12 mouse cellular contexts compared by ENCODE assay signal in the genomic region with DNA sequence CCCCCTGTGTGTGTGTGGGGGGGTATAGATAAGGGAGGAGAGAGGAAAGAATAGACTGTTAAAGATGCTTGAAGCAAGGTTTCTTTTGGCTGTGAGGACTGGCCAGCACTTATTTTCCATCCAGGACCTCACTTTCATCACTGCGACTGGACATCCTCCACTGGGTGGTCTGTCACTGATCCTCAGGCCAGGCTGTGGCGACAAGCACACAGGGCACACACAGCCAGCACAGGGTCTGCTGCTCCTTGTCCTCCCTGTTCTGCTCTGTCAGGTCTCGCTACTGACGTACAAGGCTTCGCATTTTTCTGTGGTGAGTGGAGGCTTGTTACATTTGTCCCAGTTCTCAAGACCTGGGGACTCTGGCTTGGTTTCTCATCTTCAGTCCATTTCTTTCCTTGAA.
DNase-seq lines count a peak whose midpoint lies in the region; ATAC-seq and TF ChIP-seq lines count a peak whose summit lies in the region.
"Had no signal": no experiment of that assay in that cellular context is flagged by ENCODE, and none has a peak within 500 bp of the region (broad histone marks: within the 10 kb centered on the region; RNA-seq: fewer than 3 reads in every experiment).

No protein-coding gene starts in this region.

- no peak overlapping the region for H3K4me3 ChIP-seq in lung, adult 2 months (replicated peaks; ENCODE audit: extremely low read depth, low read depth, low read length)
- H3K4me3 ChIP-seq in heart, embryonic 12.5 days: no peak overlapping the region
- H3K4me3 ChIP-seq: embryonic facial prominence, embryonic 15.5 days; left cerebral cortex, adult 2 months had no signal

- H3K9ac ChIP-seq in heart, embryonic 12.5 days: no peak overlapping the region
- H3K9ac ChIP-seq: embryonic facial prominence, embryonic 15.5 days had no signal

- no peaks in the 10 kb centered on the region; the same call in 1 of the 2 replicates for H3K9me3 ChIP-seq in heart, embryonic 12.5 days (replicated peaks)

- no peaks in the 10 kb centered on the region for H3K27me3 ChIP-seq in heart, embryonic 12.5 days (replicated peaks)
- H3K27me3 ChIP-seq: embryonic facial prominence, embryonic 15.5 days had no signal

- H3K4me1 ChIP-seq in lung, adult 2 months (ENCODE audit: control insufficient read depth, insufficient read depth, low read length): peaks cover 12% of the 10 kb centered on the region
- peaks cover 47% of the 10 kb centered on the region for H3K4me1 ChIP-seq in heart, embryonic 12.5 days (replicated peaks)

- TF ChIP-seq POLR2A in lung, adult 2 months (IDR thresholded peaks at IDR 0.05; ENCODE audit: borderline replicate concordance, extremely low read depth, low read depth, low read length): peak; percentile 33; the same call in 1 of the 2 replicates

- H3K27ac ChIP-seq in heart, embryonic 12.5 days (ENCODE audit: poor library complexity, severe bottlenecking): peak overlapping the region; percentile 50
- H3K27ac ChIP-seq: embryonic facial prominence, embryonic 15.5 days; left cerebral cortex, adult 2 months had no signal

- 0 out of 2 replicates have a peak overlapping the region, but pooled peaks have one; percentile 14 for H3K4me2 ChIP-seq in heart, embryonic 12.5 days
- H3K4me2 ChIP-seq: embryonic facial prominence, embryonic 15.5 days had no signal

- ATAC-seq in heart, embryonic 12.5 days (ENCODE audit: insufficient number of reproducible peaks, low FRiP score): peak; percentile 71
- no peak for ATAC-seq in inflammation-experienced regulatory T-cells, adult 6 months
- ATAC-seq: hindbrain, embryonic 16.5 days had no signal

- no peaks in the 10 kb centered on the region for H3K36me3 ChIP-seq in heart, embryonic 12.5 days
- H3K36me3 ChIP-seq: embryonic facial prominence, embryonic 15.5 days had no signal

- no peak for DNase-seq in lung, adult 2 months
- DNase-seq in lung, adult 18-20 months: no peak
- DNase-seq in adrenal gland, postnatal 36 days: peak; percentile 53 to 55
- peak; percentile 32 for DNase-seq in lung, postnatal 36 days
- no peak for DNase-seq in layer of hippocampus, postnatal 10 days (ENCODE audit: low spot score in 2 of 2)
- DNase-seq in layer of hippocampus, postnatal 25 days (ENCODE audit: extremely low spot score in 1 of 2, low spot score in 1 of 2): no peak
- DNase-seq: right cerebral cortex, postnatal 14 days had no signal

- no peak for TF ChIP-seq CTCF in lung, adult 2 months (IDR thresholded peaks at IDR 0.05; ENCODE audit: insufficient read depth, low read length)

- WGBS in lung, adult 2 months: 68% methylated on average over 5 of the region's 5 CpGs
- WGBS in heart, embryonic 12.5 days: 19% methylated on average over 5 of the region's 5 CpGs

Comparison
In these comparisons a context has a peak if more than half of its experiments do, and no peak if none do; other contexts are left out.
1. DNase-seq: peak in adrenal gland, postnatal 36 days (2 of 2) and lung, postnatal 36 days (single experiment); none in lung, adult 2 months (single experiment), lung, adult 18-20 months (0 of 2), layer of hippocampus, postnatal 10 days (0 of 2) and layer of hippocampus, postnatal 25 days (0 of 2).